Mouse (Mus musculus): ENCODE measurements around the gene Tdrkh. TPM values are rescaled to one million over a fixed set of nuclear protein-coding genes. Genes with fewer than 3 reads are reported as not detected.

The Tdrkh gene
- polyA plus RNA-seq, 1 experiment, result 2.6 TPM

DNA sequence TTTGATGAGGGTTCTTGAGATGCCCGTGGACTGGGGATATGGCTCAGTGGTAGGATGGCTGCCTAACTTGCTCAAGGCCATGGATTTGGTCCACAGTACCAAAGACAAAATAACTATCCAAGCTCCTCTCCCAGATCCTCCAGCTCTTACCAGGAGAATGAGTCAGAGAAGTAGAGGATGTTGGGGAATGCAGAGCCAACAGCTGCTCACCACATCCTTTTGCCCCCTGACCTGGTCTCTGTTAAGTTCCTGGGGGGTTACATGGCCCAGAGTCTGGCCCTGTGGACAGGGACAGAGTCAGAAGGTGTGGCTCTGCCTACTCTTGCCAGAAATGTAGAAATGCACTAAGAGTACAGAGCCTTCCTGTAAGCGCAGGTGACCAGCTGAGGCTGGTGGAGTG, 46.8 kb downstream of the Tdrkh start:
- no peak for TF ChIP-seq POLR2A (IDR thresholded peaks at IDR 0.05; ENCODE audit: control insufficient read depth, extremely low read depth, insufficient read depth, low read length, poor library complexity)
- Histone ChIP-seq H3K27me3 (ENCODE audit: control insufficient read depth, insufficient read depth, low read length) (no peaks in the 10 kb centered on the region), H3K27ac (ENCODE audit: control insufficient read depth, insufficient read depth, low read length) (no peak overlapping the region), H3K4me3 (ENCODE audit: control insufficient read depth, insufficient read depth, low read length) (no peak overlapping the region), H3K4me1 (replicated peaks; ENCODE audit: control insufficient read depth, insufficient read depth, low read length) (no peaks in the 10 kb centered on the region; the same call in 1 of the 2 replicates), H3K36me3 (ENCODE audit: control insufficient read depth, insufficient read depth, low read length) (no peaks in the 10 kb centered on the region)
- no peak for DNase-seq
- WGBS, result 96% methylated on average over 2 of the region's 2 CpGs

DNA sequence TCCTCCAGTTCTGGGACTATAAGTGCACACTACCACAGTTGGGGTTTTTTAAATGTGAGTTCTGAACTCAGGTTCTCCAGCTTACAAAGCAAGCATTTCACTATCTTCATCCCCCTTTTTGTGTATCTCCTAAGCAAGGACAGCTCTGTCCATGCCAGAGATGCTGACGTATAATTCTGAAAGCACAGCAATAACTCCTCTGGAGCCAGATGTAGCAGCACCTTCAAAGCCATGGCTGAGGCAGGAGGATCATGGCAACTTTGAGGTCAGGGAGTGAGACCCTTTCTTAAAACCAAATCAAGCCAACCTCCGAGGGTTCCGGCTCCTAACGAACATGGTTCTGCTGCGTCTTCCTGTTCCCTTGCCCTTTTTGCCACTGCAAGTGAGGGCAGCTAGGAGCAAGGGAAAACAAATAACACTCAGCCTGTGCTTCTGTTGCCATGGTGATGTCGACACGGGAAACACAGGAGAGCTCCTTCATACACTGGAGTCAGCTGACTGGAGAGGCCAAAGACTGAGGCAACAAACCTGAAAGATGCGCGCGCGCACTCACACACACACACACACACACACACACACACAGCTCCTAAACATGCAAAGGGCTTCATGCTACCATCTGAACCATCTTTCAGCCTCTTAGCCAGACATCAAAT, 51.0 kb downstream of the Tdrkh start:
- no peaks in the 10 kb centered on the region for H3K27me3 ChIP-seq (ENCODE audit: control insufficient read depth, insufficient read depth, low read length)
- no peak overlapping the region for H3K4me3 ChIP-seq (ENCODE audit: control insufficient read depth, insufficient read depth, low read length)
- H3K27ac ChIP-seq (ENCODE audit: control insufficient read depth, insufficient read depth, low read length), result no peak overlapping the region
- H3K36me3 ChIP-seq (ENCODE audit: control insufficient read depth, insufficient read depth, low read length), result no peaks in the 10 kb centered on the region
- TF ChIP-seq CTCF (IDR thresholded peaks at IDR 0.05; ENCODE audit: borderline replicate concordance, control insufficient read depth, extremely low read depth, insufficient read depth, low read length, poor library complexity) (no peak), POLR2A (IDR thresholded peaks at IDR 0.05; ENCODE audit: control insufficient read depth, extremely low read depth, insufficient read depth, low read length, poor library complexity) (no peak)
- H3K4me1 ChIP-seq (replicated peaks; ENCODE audit: control insufficient read depth, insufficient read depth, low read length), result no peaks in the 10 kb centered on the region
- DNase-seq, result no peak
- WGBS, result 81% methylated on average over 11 of the region's 11 CpGs

DNA sequence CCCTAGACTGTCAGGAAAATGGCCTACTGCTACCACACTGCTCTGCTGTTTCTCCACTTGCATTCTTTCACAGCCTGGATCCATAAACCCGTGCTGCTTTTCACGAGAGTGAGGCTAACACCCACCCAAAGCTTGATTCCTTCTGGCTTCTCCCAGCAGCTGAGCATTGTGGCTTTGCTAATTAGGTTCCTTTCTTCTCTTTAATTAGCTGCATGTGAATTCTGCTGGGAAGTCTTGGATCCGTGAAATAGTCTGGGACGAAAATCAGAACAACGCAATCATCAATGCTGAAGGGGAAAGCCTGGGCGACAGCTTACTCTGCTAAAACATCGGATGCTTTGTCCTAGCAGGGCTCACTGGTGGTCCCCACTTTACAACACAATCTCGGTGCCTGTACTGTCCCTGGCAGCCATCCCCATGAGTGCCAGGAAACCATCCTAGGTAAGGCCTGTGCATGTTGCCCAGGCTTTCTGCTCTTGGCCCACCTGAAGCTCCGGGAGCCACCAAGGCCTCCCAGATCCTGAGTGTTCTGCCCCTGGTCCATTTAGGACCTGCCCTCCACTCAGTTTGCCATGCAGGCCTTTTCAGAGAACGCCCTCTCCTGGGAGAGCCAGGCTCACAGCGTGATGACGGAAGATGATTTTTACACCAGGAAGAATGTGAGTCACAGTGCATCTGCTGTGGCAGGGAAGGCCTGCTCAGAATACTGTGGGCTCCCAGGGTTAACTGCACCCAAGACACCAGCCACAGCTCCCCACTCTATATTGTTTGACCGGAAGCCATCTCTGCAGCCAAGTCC, 52.8 kb downstream of the Tdrkh start:
- TF ChIP-seq POLR2A (IDR thresholded peaks at IDR 0.05; ENCODE audit: control insufficient read depth, extremely low read depth, insufficient read depth, low read length, poor library complexity), result no peak
- TF ChIP-seq CTCF (IDR thresholded peaks at IDR 0.05; ENCODE audit: borderline replicate concordance, control insufficient read depth, extremely low read depth, insufficient read depth, low read length, poor library complexity), result no peak
- Histone ChIP-seq H3K27ac (ENCODE audit: control insufficient read depth, insufficient read depth, low read length) (no peak overlapping the region), H3K36me3 (ENCODE audit: control insufficient read depth, insufficient read depth, low read length) (no peaks in the 10 kb centered on the region), H3K4me3 (ENCODE audit: control insufficient read depth, insufficient read depth, low read length) (no peak overlapping the region), H3K27me3 (ENCODE audit: control insufficient read depth, insufficient read depth, low read length) (no peaks in the 10 kb centered on the region), H3K4me1 (replicated peaks; ENCODE audit: control insufficient read depth, insufficient read depth, low read length) (no peaks in the 10 kb centered on the region)
- DNase-seq, result no peak
- 94% methylated on average over 13 of the region's 13 CpGs for WGBS

DNA sequence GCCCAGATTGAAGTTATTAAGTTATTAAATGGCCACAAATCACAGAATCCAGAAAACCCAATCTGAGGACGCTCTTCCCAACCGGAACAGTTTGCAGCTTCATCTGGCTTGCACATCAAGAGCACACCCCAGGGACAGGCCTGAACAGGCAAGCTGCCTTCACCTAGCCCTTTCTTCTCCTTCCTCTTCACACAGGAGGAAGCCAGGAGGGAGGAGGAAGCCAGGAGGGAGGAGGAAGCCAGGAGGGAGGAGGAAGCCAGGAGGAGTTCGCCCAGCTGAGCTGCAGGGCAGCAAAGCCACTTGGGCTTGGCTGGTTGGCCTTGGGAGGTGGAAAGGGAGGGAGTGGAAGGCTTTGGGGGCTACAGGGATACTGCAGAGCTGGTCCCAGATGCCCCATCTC, 55.9 kb downstream of the Tdrkh start:
- H3K27ac ChIP-seq (ENCODE audit: control insufficient read depth, insufficient read depth, low read length), result no peak overlapping the region
- no peak overlapping the region for H3K4me3 ChIP-seq (ENCODE audit: control insufficient read depth, insufficient read depth, low read length)
- DNase-seq, result no peak
- H3K4me1 ChIP-seq (replicated peaks; ENCODE audit: control insufficient read depth, insufficient read depth, low read length), result no peaks in the 10 kb centered on the region
- TF ChIP-seq CTCF (IDR thresholded peaks at IDR 0.05; ENCODE audit: borderline replicate concordance, control insufficient read depth, extremely low read depth, insufficient read depth, low read length, poor library complexity) (no peak), POLR2A (IDR thresholded peaks at IDR 0.05; ENCODE audit: control insufficient read depth, extremely low read depth, insufficient read depth, low read length, poor library complexity) (no peak)
- no peaks in the 10 kb centered on the region; the same call in 1 of the 2 replicates for H3K27me3 ChIP-seq (ENCODE audit: control insufficient read depth, insufficient read depth, low read length)
- H3K36me3 ChIP-seq (ENCODE audit: control insufficient read depth, insufficient read depth, low read length), result no peaks in the 10 kb centered on the region
- 52% methylated on average over 3 of the region's 3 CpGs for WGBS

DNA sequence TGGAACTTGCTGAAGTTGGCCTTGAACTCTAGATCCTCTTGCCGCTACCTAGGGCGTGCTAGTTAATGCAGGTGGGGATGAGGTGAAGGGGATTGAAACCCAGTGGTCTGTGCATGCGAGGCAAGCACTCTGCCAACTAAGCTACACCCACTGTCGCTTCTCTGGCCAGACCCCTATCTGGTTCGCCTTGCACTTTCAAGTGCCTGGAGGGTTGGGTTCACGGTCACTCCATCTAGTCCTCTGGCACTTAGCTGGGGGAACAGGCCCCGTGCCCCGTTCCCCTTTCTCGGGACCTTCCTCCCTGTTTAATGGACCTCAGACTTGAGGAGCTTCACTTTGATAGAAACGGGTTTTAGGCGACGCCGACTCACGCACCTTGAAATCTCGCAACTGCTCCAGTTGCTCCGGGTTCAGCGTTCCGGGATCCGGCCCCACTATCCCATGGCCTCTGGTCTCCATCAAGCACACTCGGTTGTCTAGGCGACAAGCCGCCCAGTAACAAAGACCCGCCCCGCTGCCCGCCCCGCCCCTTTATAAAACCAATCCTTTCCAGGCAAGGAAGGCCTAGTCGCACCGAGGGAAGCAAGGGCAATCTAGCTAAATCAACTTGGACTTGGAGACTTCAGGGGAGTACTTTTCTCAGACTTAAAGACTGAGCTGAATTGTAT, 59.5 kb downstream of the Tdrkh start:
- H3K27me3 ChIP-seq (ENCODE audit: control insufficient read depth, insufficient read depth, low read length), result no peaks in the 10 kb centered on the region; the same call in 1 of the 2 replicates

DNA sequence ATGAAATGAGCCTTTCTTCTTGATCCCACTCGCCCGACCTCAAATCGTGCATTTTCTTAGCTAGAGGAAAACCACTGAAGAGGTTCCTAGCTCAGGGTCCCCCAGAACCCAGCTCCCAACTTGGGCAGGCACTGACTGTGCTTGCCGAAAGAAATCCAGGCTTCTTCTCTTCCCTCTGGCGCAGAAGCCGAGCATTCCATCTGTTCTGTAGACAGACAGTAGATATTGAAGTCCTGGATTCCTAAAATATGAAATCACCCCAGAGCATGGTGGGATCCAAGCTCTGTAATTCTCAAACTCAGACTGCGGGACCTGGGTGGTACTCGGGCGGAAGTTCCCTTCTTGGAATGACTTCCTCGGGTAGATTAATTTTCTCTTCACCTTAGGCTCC, 60.0 kb downstream of the Tdrkh start:
- H3K27ac ChIP-seq (ENCODE audit: control insufficient read depth, insufficient read depth, low read length), result peak overlapping the region; percentile 31; the same call in 1 of the 2 replicates
- no peaks in the 10 kb centered on the region; the same call in 1 of the 2 replicates for H3K27me3 ChIP-seq (ENCODE audit: control insufficient read depth, insufficient read depth, low read length)
- no peak overlapping the region for H3K4me3 ChIP-seq (ENCODE audit: control insufficient read depth, insufficient read depth, low read length)
- no peaks in the 10 kb centered on the region for H3K4me1 ChIP-seq (replicated peaks; ENCODE audit: control insufficient read depth, insufficient read depth, low read length)
- TF ChIP-seq POLR2A (IDR thresholded peaks at IDR 0.05; ENCODE audit: control insufficient read depth, extremely low read depth, insufficient read depth, low read length, poor library complexity), result no peak
- 72% methylated on average over 10 of the region's 10 CpGs for WGBS
- no peaks in the 10 kb centered on the region for H3K36me3 ChIP-seq (ENCODE audit: control insufficient read depth, insufficient read depth, low read length)
- no peak for DNase-seq

More for the DNA sequence above, 59.5 kb downstream of the Tdrkh start:
- WGBS, result 41% methylated on average over 28 of the region's 28 CpGs
- Histone ChIP-seq H3K36me3 (ENCODE audit: control insufficient read depth, insufficient read depth, low read length) (no peaks in the 10 kb centered on the region), H3K27ac (ENCODE audit: control insufficient read depth, insufficient read depth, low read length) (peak overlapping the region; percentile 31; the same call in 1 of the 2 replicates), H3K4me3 (ENCODE audit: control insufficient read depth, insufficient read depth, low read length) (no peak overlapping the region), H3K4me1 (replicated peaks; ENCODE audit: control insufficient read depth, insufficient read depth, low read length) (no peaks in the 10 kb centered on the region)
- no peak for TF ChIP-seq CTCF (IDR thresholded peaks at IDR 0.05; ENCODE audit: borderline replicate concordance, control insufficient read depth, extremely low read depth, insufficient read depth, low read length, poor library complexity)
- TF ChIP-seq POLR2A (IDR thresholded peaks at IDR 0.05; ENCODE audit: control insufficient read depth, extremely low read depth, insufficient read depth, low read length, poor library complexity), result no peak
- no peak for DNase-seq
